Mouse (Mus musculus) mouse embryonic stem cell (cell line): ENCODE measurements at regions not wholly inside any gene's neighbourhood (a gene's known extent, or its start where the extent isn't known, plus 50 kb on each side); places are given as distances from the start of the nearest gene placed in this dataset.

Experiments used
- in situ Hi-C, 2 experiments: fragments of 300-500 bp; cut with MboI; formaldehyde crosslinking; loops; 1 replicate in 1 of 2; 3 replicates in 1 of 2; pipeline ENCODE4 v1.14.3; 2019 to 2020; ENCODE audit warnings: low sequenced_read_pairs in 2 of 2, low pct_unique_long_range_greater_than_20kb in 1 of 2, mixed read lengths in 1 of 2; ENCODE audit not compliant: unreplicated experiment in 1 of 2

- in situ Hi-C loops, result no loop called here
Observed at GRCm38 (mm10) chr17:9888494-9888893, 219.0 kb upstream of the Pabpc6 start.

GRCm38 (mm10) chr17:9885110-9885509 lies 215.6 kb upstream of the Pabpc6 start:
- in situ Hi-C loops, result no loop called here

- in situ Hi-C loops, result no loop called here
Observed at GRCm38 (mm10) chr17:9882639-9883226, 213.2 kb upstream of the Pabpc6 start.

- in situ Hi-C loops, result no loop called here
Observed at GRCm38 (mm10) chr17:9879556-9880206, 210.2 kb upstream of the Pabpc6 start.

- in situ Hi-C loops, result no loop called here
Observed at GRCm38 (mm10) chr17:9873695-9874094, 204.2 kb upstream of the Pabpc6 start.

GRCm38 (mm10) chr17:9870237-9870636 lies 200.7 kb upstream of the Pabpc6 start:
- in situ Hi-C loops, result no loop called here

- in situ Hi-C loops, result no loop called here
Observed at GRCm38 (mm10) chr17:9868747-9869281, 199.3 kb upstream of the Pabpc6 start.

GRCm38 (mm10) chr17:9864254-9864653 lies 194.7 kb upstream of the Pabpc6 start:
- in situ Hi-C loops, result no loop called here

GRCm38 (mm10) chr17:9861923-9862854 lies 192.7 kb upstream of the Pabpc6 start:
- in situ Hi-C loops, result no loop called here

- in situ Hi-C loops, result no loop called here
Observed at GRCm38 (mm10) chr17:9861346-9861745, 191.8 kb upstream of the Pabpc6 start.

GRCm38 (mm10) chr17:9848559-9849357 lies 179.2 kb upstream of the Pabpc6 start:
- in situ Hi-C loops, result no loop called here

- in situ Hi-C loops, result no loop called here
Observed at GRCm38 (mm10) chr17:9845451-9846075, 176.0 kb upstream of the Pabpc6 start.

- in situ Hi-C loops, result no loop called here
Observed at GRCm38 (mm10) chr17:9841103-9841502, 171.6 kb upstream of the Pabpc6 start.

- in situ Hi-C loops, result no loop called here
Observed at GRCm38 (mm10) chr17:9839256-9839655, 169.7 kb upstream of the Pabpc6 start.

GRCm38 (mm10) chr17:9836995-9837842 lies 167.7 kb upstream of the Pabpc6 start:
- in situ Hi-C loops, result no loop called here

- in situ Hi-C loops, result no loop called here
Observed at GRCm38 (mm10) chr17:9829895-9830294, 160.4 kb upstream of the Pabpc6 start.

GRCm38 (mm10) chr17:9821358-9821757 lies 151.8 kb upstream of the Pabpc6 start:
- in situ Hi-C loops, result no loop called here
